Mouse (Mus musculus): ENCODE results near the gene Itsn1. TPM values are rescaled to one million over a fixed set of nuclear protein-coding genes. Genes with fewer than 3 reads are reported as not detected.

The Itsn1 gene
- total and polyA plus RNA-seq, 2 experiments from 2014 or later, result 33.6 to 69.5 TPM

DNA sequence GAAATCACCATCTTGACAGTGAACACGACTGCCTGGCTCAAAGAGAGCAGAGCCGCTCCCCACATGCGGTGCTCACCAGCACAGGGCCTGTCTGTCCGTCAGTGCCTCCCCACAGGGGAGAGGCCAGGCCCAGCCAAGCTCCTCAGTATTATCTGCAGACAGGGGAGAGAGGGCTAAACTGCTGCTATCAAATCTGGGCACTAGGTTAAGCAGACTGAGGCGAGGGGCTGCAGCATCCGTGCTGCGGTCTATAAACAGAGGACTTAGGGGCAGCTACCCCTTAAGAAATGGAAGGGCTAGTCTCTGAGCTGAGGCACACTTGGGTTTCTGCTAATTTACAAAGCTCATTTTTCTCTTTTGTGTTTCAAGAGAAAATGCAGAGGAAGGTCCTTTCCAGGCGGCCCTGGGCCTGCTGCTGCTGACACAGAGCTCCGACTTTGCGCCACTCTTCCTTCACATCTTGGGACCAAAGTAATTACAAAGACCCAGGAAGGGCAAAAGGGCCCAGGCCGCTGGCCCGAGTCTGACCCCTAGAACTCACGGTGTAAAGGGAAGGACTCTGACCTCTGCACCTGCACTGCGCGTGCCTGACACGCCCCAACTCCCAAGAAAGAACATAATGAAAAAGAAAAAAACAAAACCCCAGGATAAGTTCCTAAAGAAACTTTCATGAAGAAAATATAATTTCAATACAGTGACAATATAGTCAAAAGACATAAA is 199.0 kb downstream of the Itsn1 start:
- Histone ChIP-seq H3K4me3 (ENCODE audit: low read length) (no peak overlapping the region), H3K27me3 (ENCODE audit: insufficient read depth, low read length) (no peaks in the 10 kb centered on the region), H3K9ac (replicated peaks; ENCODE audit: low read length) (no peak overlapping the region), H3K9me3 (ENCODE audit: low read length) (no peaks in the 10 kb centered on the region), H3K4me2 (ENCODE audit: low read depth, low read length) (no peak overlapping the region), H3K27ac (no peak overlapping the region), H3K4me1 (ENCODE audit: insufficient read depth, low read length) (peaks cover 6% of the 10 kb centered on the region; the same call in 1 of the 2 replicates), H3K36me3 (ENCODE audit: insufficient read depth, low read length) (peaks cover 52% of the 10 kb centered on the region)
- DNase-seq (ENCODE audit: low spot score), result no peak
- 80% methylated on average over 16 of the region's 16 CpGs for WGBS
- no peak for ATAC-seq
- no peak for TF ChIP-seq CTCF (IDR thresholded peaks at IDR 0.05; ENCODE audit: low read depth)

- peak overlapping the region; percentile 69 for H3K4me2 ChIP-seq (ENCODE audit: low read depth, low read length)
- no peak for TF ChIP-seq CTCF (IDR thresholded peaks at IDR 0.05; ENCODE audit: low read depth)
- H3K27me3 ChIP-seq (ENCODE audit: insufficient read depth, low read length), result no peaks in the 10 kb centered on the region
- peak overlapping the region; percentile 99 for H3K9ac ChIP-seq (replicated peaks; ENCODE audit: low read length)
- no peaks in the 10 kb centered on the region for H3K9me3 ChIP-seq (ENCODE audit: low read length)
- H3K36me3 ChIP-seq (ENCODE audit: insufficient read depth, low read length), result peaks cover 23% of the 10 kb centered on the region
- WGBS, result under 1% methylated on average over 53 of the region's 53 CpGs
- ATAC-seq (peak; percentile 93), DNase-seq (ENCODE audit: low spot score) (peak; percentile 98)
- H3K4me1 ChIP-seq (ENCODE audit: insufficient read depth, low read length), result peaks cover 6% of the 10 kb centered on the region; the same call in 1 of the 2 replicates
- H3K27ac ChIP-seq, result peak overlapping the region; percentile 98
- peak overlapping the region; percentile 95 for H3K4me3 ChIP-seq (ENCODE audit: low read length)
Observed at GRCm38 (mm10) chr16:91931078-91932013, 202.3 kb downstream of the Itsn1 start.

GRCm38 (mm10) chr16:91932082-91932690 is 203.1 kb downstream of the Itsn1 start:
- Histone ChIP-seq H3K36me3 (ENCODE audit: insufficient read depth, low read length) (peaks cover 15% of the 10 kb centered on the region), H3K27me3 (ENCODE audit: insufficient read depth, low read length) (no peaks in the 10 kb centered on the region), H3K4me2 (ENCODE audit: low read depth, low read length) (peak overlapping the region; percentile 69), H3K9ac (replicated peaks; ENCODE audit: low read length) (no peak overlapping the region), H3K27ac (no peak overlapping the region), H3K4me1 (ENCODE audit: insufficient read depth, low read length) (peaks cover 6% of the 10 kb centered on the region; the same call in 1 of the 2 replicates), H3K9me3 (ENCODE audit: low read length) (no peaks in the 10 kb centered on the region), H3K4me3 (ENCODE audit: low read length) (peak overlapping the region; percentile 95)
- ATAC-seq, result no peak
- DNase-seq (ENCODE audit: low spot score), result no peak
- peak; percentile 24 for TF ChIP-seq CTCF (IDR thresholded peaks at IDR 0.05; ENCODE audit: low read depth)
- WGBS, result 55% methylated on average over 8 of the region's 8 CpGs

- DNase-seq (ENCODE audit: low spot score), result no peak
- no peak overlapping the region for H3K4me3 ChIP-seq (ENCODE audit: low read length)
- no peak for TF ChIP-seq CTCF (IDR thresholded peaks at IDR 0.05; ENCODE audit: low read depth)
- peaks cover 7% of the 10 kb centered on the region for H3K36me3 ChIP-seq (ENCODE audit: insufficient read depth, low read length)
- no peak overlapping the region for H3K9ac ChIP-seq (replicated peaks; ENCODE audit: low read length)
- H3K9me3 ChIP-seq (ENCODE audit: low read length), result no peaks in the 10 kb centered on the region
- no peaks in the 10 kb centered on the region for H3K27me3 ChIP-seq (ENCODE audit: insufficient read depth, low read length)
- H3K4me2 ChIP-seq (ENCODE audit: low read depth, low read length), result no peak overlapping the region
- peaks cover 6% of the 10 kb centered on the region; the same call in 1 of the 2 replicates for H3K4me1 ChIP-seq (ENCODE audit: insufficient read depth, low read length)
- ATAC-seq, result no peak
- H3K27ac ChIP-seq, result no peak overlapping the region
- WGBS, result 60% methylated on average over 8 of the region's 10 CpGs
Observed at GRCm38 (mm10) chr16:91932843-91933518, 203.9 kb downstream of the Itsn1 start.

DNA sequence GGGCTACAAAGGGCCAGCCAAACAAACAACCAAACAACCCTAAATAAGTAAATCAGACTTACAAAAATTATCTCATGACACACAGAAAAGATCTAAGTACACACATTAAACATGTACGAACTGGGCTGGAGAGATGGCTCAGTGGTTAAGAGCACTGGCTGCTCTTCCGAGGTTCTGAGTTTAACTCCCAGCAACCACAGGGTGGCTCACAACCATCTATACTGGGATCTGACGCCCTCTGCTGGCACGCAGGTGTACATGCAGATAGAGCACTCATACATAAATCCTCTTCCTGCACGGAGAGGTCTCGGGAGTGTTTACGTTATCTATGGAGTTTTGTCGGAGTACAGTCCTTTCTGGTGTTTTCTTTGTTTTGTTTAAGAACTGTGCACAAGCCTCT is 206.0 kb downstream of the Itsn1 start:
- H3K9ac ChIP-seq (replicated peaks; ENCODE audit: low read length), result no peak overlapping the region
- 38% methylated on average over 8 of the region's 8 CpGs for WGBS
- H3K27me3 ChIP-seq (ENCODE audit: insufficient read depth, low read length), result no peaks in the 10 kb centered on the region
- no peak overlapping the region for H3K4me3 ChIP-seq (ENCODE audit: low read length)
- no peak overlapping the region for H3K27ac ChIP-seq
- H3K4me1 ChIP-seq (ENCODE audit: insufficient read depth, low read length), result peaks cover 5% of the 10 kb centered on the region; the same call in 1 of the 2 replicates
- H3K4me2 ChIP-seq (ENCODE audit: low read depth, low read length), result no peak overlapping the region
- H3K36me3 ChIP-seq (ENCODE audit: insufficient read depth, low read length), result no peaks in the 10 kb centered on the region
- no peak for ATAC-seq
- peak; percentile 89 for TF ChIP-seq CTCF (IDR thresholded peaks at IDR 0.05; ENCODE audit: low read depth)
- H3K9me3 ChIP-seq (ENCODE audit: low read length), result no peaks in the 10 kb centered on the region
- peak; percentile 68 for DNase-seq (ENCODE audit: low spot score)

DNA sequence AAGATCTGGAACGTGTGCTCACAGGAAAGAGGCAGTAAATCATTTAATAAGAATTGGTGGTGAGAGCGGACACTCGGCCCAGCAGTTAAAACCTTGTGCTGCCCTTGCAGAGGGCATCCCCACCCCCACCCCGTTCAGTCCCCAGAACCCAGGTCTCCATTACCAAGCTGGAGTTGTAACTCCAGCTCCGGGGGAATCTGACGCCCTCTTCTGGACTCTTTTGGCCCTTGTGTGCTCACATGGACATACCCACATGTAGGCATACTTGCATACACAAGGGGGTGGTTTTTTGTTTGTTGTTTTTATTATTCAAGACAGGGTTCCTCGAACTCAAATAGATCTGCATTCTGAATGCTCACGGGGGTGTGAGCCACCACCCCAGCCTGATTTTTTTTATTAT is 206.6 kb downstream of the Itsn1 start:
- Histone ChIP-seq H3K9ac (replicated peaks; ENCODE audit: low read length) (no peak overlapping the region), H3K4me1 (ENCODE audit: insufficient read depth, low read length) (no peaks in the 10 kb centered on the region), H3K9me3 (ENCODE audit: low read length) (no peaks in the 10 kb centered on the region), H3K4me3 (ENCODE audit: low read length) (no peak overlapping the region), H3K27me3 (ENCODE audit: insufficient read depth, low read length) (no peaks in the 10 kb centered on the region), H3K36me3 (ENCODE audit: insufficient read depth, low read length) (no peaks in the 10 kb centered on the region), H3K4me2 (ENCODE audit: low read depth, low read length) (no peak overlapping the region), H3K27ac (no peak overlapping the region)
- 70% methylated on average over 8 of the region's 8 CpGs for WGBS
- no peak for DNase-seq (ENCODE audit: low spot score)
- no peak; the same call in 1 of the 2 replicates for TF ChIP-seq CTCF (IDR thresholded peaks at IDR 0.05; ENCODE audit: low read depth)
- no peak for ATAC-seq
